Mouse (Mus musculus): Measurements from ENCODE around the gene Nr1h3. TPM values are rescaled to one million over a fixed set of nuclear protein-coding genes. Genes with fewer than 3 reads are reported as not detected.

The Nr1h3 gene
- polyA plus RNA-seq, 1 experiment from 2014 or later = 2.6 TPM

GRCm38 (mm10) chr2:91157002-91157752 lies 45.5 kb downstream of the Nr1h3 start:
- H3K27ac ChIP-seq (ENCODE audit: low read depth, low read length) = no peak overlapping the region
- no peak overlapping the region for H3K9ac ChIP-seq (ENCODE audit: low read depth, low read length)
- no peaks in the 10 kb centered on the region for H3K4me1 ChIP-seq (ENCODE audit: control insufficient read depth, insufficient read depth, low read depth, low read length)
- H3K4me3 ChIP-seq (ENCODE audit: low read length) = no peak overlapping the region
- H3K36me3 ChIP-seq (ENCODE audit: control insufficient read depth, insufficient read depth, low read length) = peaks cover 53% of the 10 kb centered on the region
- 39% methylated on average over 6 of the region's 6 CpGs for WGBS
- H3K9me3 ChIP-seq (ENCODE audit: control insufficient read depth, low read length) = no peaks in the 10 kb centered on the region
- ATAC-seq = no peak
- H3K27me3 ChIP-seq (replicated peaks; ENCODE audit: control insufficient read depth, insufficient read depth, low read length) = no peaks in the 10 kb centered on the region
- H3K4me2 ChIP-seq (ENCODE audit: low read length) = no peak overlapping the region

- Histone ChIP-seq H3K4me1 (ENCODE audit: control insufficient read depth, insufficient read depth, low read depth, low read length) (no peaks in the 10 kb centered on the region), H3K9ac (ENCODE audit: low read depth, low read length) (no peak overlapping the region), H3K36me3 (ENCODE audit: control insufficient read depth, insufficient read depth, low read length) (peaks cover 57% of the 10 kb centered on the region), H3K27ac (ENCODE audit: low read depth, low read length) (no peak overlapping the region), H3K27me3 (replicated peaks; ENCODE audit: control insufficient read depth, insufficient read depth, low read length) (no peaks in the 10 kb centered on the region), H3K4me2 (ENCODE audit: low read length) (no peak overlapping the region), H3K9me3 (ENCODE audit: control insufficient read depth, low read length) (no peaks in the 10 kb centered on the region), H3K4me3 (ENCODE audit: low read length) (no peak overlapping the region)
- 93% methylated on average over 3 of the region's 3 CpGs for WGBS
- ATAC-seq = no peak
These were observed 48.5 kb downstream of the Nr1h3 start for GRCm38 (mm10) chr2:91154091-91154490.

- 91% methylated on average over 3 of the region's 3 CpGs for WGBS
These were observed 49.7 kb downstream of the Nr1h3 start for GRCm38 (mm10) chr2:91152885-91153377.

GRCm38 (mm10) chr2:91151331-91151730 lies 51.3 kb downstream of the Nr1h3 start:
- H3K4me1 ChIP-seq (ENCODE audit: control insufficient read depth, insufficient read depth, low read depth, low read length) = no peaks in the 10 kb centered on the region
- peaks cover 54% of the 10 kb centered on the region for H3K36me3 ChIP-seq (ENCODE audit: control insufficient read depth, insufficient read depth, low read length)
- H3K9me3 ChIP-seq (ENCODE audit: control insufficient read depth, low read length) = no peaks in the 10 kb centered on the region
- no peak overlapping the region for H3K4me3 ChIP-seq (ENCODE audit: low read length)
- H3K27ac ChIP-seq (ENCODE audit: low read depth, low read length) = no peak overlapping the region
- ATAC-seq = no peak
- 77% methylated on average over 1 of the region's 1 CpGs for WGBS
- no peak overlapping the region for H3K4me2 ChIP-seq (ENCODE audit: low read length)
- H3K9ac ChIP-seq (ENCODE audit: low read depth, low read length) = no peak overlapping the region
- H3K27me3 ChIP-seq (replicated peaks; ENCODE audit: control insufficient read depth, insufficient read depth, low read length) = no peaks in the 10 kb centered on the region

More at GRCm38 (mm10) chr2:91152885-91153377, 49.7 kb downstream of the Nr1h3 start:
- H3K9ac ChIP-seq (ENCODE audit: low read depth, low read length) = no peak overlapping the region
- no peaks in the 10 kb centered on the region for H3K27me3 ChIP-seq (replicated peaks; ENCODE audit: control insufficient read depth, insufficient read depth, low read length)
- no peak overlapping the region for H3K27ac ChIP-seq (ENCODE audit: low read depth, low read length)
- no peaks in the 10 kb centered on the region for H3K4me1 ChIP-seq (ENCODE audit: control insufficient read depth, insufficient read depth, low read depth, low read length)
- ATAC-seq = no peak
- H3K4me2 ChIP-seq (ENCODE audit: low read length) = no peak overlapping the region
- H3K36me3 ChIP-seq (ENCODE audit: control insufficient read depth, insufficient read depth, low read length) = peaks cover 55% of the 10 kb centered on the region
- no peak overlapping the region for H3K4me3 ChIP-seq (ENCODE audit: low read length)
- H3K9me3 ChIP-seq (ENCODE audit: control insufficient read depth, low read length) = no peaks in the 10 kb centered on the region

DNA sequence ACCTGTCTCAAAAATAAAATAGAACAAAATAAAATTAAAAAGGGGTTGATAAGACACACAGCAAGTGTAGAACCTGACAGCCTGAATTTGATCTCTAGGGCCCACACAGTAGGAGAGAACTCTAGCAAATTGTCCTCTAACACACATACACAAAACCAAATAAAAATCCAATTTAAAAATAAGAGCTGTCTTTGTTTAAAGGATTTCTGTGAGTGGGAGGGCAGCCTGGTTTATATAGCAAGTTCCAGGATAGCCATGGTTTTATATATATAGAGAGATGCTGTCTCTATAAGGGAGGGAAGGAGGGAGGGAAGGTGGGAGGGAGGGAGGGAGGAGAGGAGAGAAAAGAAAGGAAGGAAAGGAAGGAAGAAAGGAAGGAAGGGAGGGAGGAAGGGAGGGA lies 54.5 kb downstream of the Nr1h3 start:
- no peaks in the 10 kb centered on the region for H3K9me3 ChIP-seq (ENCODE audit: control insufficient read depth, low read length)
- H3K4me3 ChIP-seq (ENCODE audit: low read length) = no peak overlapping the region
- H3K27ac ChIP-seq (ENCODE audit: low read depth, low read length) = no peak overlapping the region
- no peaks in the 10 kb centered on the region for H3K4me1 ChIP-seq (ENCODE audit: control insufficient read depth, insufficient read depth, low read depth, low read length)
- H3K27me3 ChIP-seq (replicated peaks; ENCODE audit: control insufficient read depth, insufficient read depth, low read length) = no peaks in the 10 kb centered on the region
- no peak overlapping the region for H3K9ac ChIP-seq (ENCODE audit: low read depth, low read length)
- H3K4me2 ChIP-seq (ENCODE audit: low read length) = no peak overlapping the region
- no peak for ATAC-seq
- peaks cover 40% of the 10 kb centered on the region for H3K36me3 ChIP-seq (ENCODE audit: control insufficient read depth, insufficient read depth, low read length)

GRCm38 (mm10) chr2:91143401-91143800 lies 59.2 kb downstream of the Nr1h3 start:
- WGBS = 95% methylated on average over 11 of the region's 11 CpGs
- Histone ChIP-seq H3K36me3 (ENCODE audit: control insufficient read depth, insufficient read depth, low read length) (peaks cover 46% of the 10 kb centered on the region), H3K4me1 (ENCODE audit: control insufficient read depth, insufficient read depth, low read depth, low read length) (no peaks in the 10 kb centered on the region), H3K9ac (ENCODE audit: low read depth, low read length) (no peak overlapping the region), H3K4me3 (ENCODE audit: low read length) (no peak overlapping the region), H3K27ac (ENCODE audit: low read depth, low read length) (no peak overlapping the region), H3K9me3 (ENCODE audit: control insufficient read depth, low read length) (no peaks in the 10 kb centered on the region), H3K4me2 (ENCODE audit: low read length) (no peak overlapping the region), H3K27me3 (replicated peaks; ENCODE audit: control insufficient read depth, insufficient read depth, low read length) (no peaks in the 10 kb centered on the region)
- no peak for ATAC-seq

GRCm38 (mm10) chr2:91142920-91143319 lies 59.7 kb downstream of the Nr1h3 start:
- Histone ChIP-seq H3K27me3 (replicated peaks; ENCODE audit: control insufficient read depth, insufficient read depth, low read length) (no peaks in the 10 kb centered on the region), H3K4me1 (ENCODE audit: control insufficient read depth, insufficient read depth, low read depth, low read length) (no peaks in the 10 kb centered on the region), H3K9ac (ENCODE audit: low read depth, low read length) (no peak overlapping the region), H3K27ac (ENCODE audit: low read depth, low read length) (no peak overlapping the region), H3K36me3 (ENCODE audit: control insufficient read depth, insufficient read depth, low read length) (peaks cover 50% of the 10 kb centered on the region), H3K4me2 (ENCODE audit: low read length) (no peak overlapping the region), H3K9me3 (ENCODE audit: control insufficient read depth, low read length) (no peaks in the 10 kb centered on the region), H3K4me3 (ENCODE audit: low read length) (no peak overlapping the region)
- ATAC-seq = 0 out of 2 replicates have a peak, but pooled peaks have one; percentile 28
- WGBS = 94% methylated on average over 6 of the region's 6 CpGs

- Histone ChIP-seq H3K9ac (ENCODE audit: low read depth, low read length) (no peak overlapping the region), H3K4me2 (ENCODE audit: low read length) (no peak overlapping the region), H3K36me3 (ENCODE audit: control insufficient read depth, insufficient read depth, low read length) (peaks cover 46% of the 10 kb centered on the region), H3K9me3 (ENCODE audit: control insufficient read depth, low read length) (no peaks in the 10 kb centered on the region), H3K4me3 (ENCODE audit: low read length) (no peak overlapping the region), H3K27ac (ENCODE audit: low read depth, low read length) (no peak overlapping the region), H3K4me1 (ENCODE audit: control insufficient read depth, insufficient read depth, low read depth, low read length) (no peaks in the 10 kb centered on the region), H3K27me3 (replicated peaks; ENCODE audit: control insufficient read depth, insufficient read depth, low read length) (no peaks in the 10 kb centered on the region)
- WGBS = 74% methylated on average over 8 of the region's 8 CpGs
- no peak for ATAC-seq
These were observed 62.9 kb downstream of the Nr1h3 start for GRCm38 (mm10) chr2:91139764-91140163.

GRCm38 (mm10) chr2:91139311-91139710 lies 63.3 kb downstream of the Nr1h3 start:
- ATAC-seq = no peak
- Histone ChIP-seq H3K4me2 (ENCODE audit: low read length) (no peak overlapping the region), H3K27me3 (replicated peaks; ENCODE audit: control insufficient read depth, insufficient read depth, low read length) (no peaks in the 10 kb centered on the region), H3K9me3 (ENCODE audit: control insufficient read depth, low read length) (no peaks in the 10 kb centered on the region), H3K4me1 (ENCODE audit: control insufficient read depth, insufficient read depth, low read depth, low read length) (no peaks in the 10 kb centered on the region), H3K27ac (ENCODE audit: low read depth, low read length) (no peak overlapping the region), H3K36me3 (ENCODE audit: control insufficient read depth, insufficient read depth, low read length) (peaks cover 46% of the 10 kb centered on the region), H3K9ac (ENCODE audit: low read depth, low read length) (no peak overlapping the region), H3K4me3 (ENCODE audit: low read length) (no peak overlapping the region)
- 85% methylated on average over 5 of the region's 5 CpGs for WGBS

Data from hindbrain, embryonic 16.5 days (tissue).